Mouse (Mus musculus) lung, postnatal 0 days (tissue): ENCODE data around the gene Ubl3.

Experiments
- CTCF ChIP-seq: IDR thresholded peaks from 2 replicates; pipeline ENCODE4 v1.5.1; 2016; ENCODE audit warnings: antibody characterized with exemption, mild to moderate bottlenecking
- EP300 ChIP-seq: IDR thresholded peaks from 2 replicates; pipeline ENCODE4 v1.6.1; 2016; ENCODE audit warnings: antibody characterized with exemption, mild to moderate bottlenecking, control low read depth

- no peak for TF ChIP-seq EP300
- TF ChIP-seq CTCF: no peak
Observed at GRCm38 (mm10) chr5:148488891-148489723, 63.5 kb downstream of the Ubl3 start.
